Mouse (Mus musculus): ENCODE measurements around the gene Eps15l1. TPM values are rescaled to one million over a fixed set of nuclear protein-coding genes. Genes with fewer than 3 reads are reported as not detected.

The Eps15l1 gene
- polyA plus RNA-seq, 2 experiments: 16.9 to 21.1 TPM

DNA sequence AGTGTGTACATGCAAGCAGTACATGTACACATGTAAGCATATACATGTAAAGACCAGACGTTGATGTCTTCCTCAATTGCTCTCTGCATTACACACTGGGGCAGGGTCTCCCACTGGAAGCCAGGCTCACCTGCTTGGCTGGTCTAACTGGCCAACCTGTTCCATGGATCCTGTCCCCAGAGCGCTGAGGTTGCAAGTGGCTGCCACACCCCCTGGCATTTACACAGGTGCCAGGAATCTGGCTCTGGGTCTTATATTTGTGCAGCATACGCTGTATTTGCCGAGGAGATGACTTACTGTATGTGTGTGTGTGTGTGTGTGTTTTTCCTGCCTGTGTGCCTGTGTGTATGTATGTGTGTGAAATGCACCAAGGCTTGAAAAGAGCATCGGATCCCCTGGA is 114.3 kb downstream of the Eps15l1 start:
- Histone ChIP-seq H3K27me3 (ENCODE audit: control insufficient read depth, insufficient read depth, low read length) (no peaks in the 10 kb centered on the region), H3K9ac (replicated peaks) (no peak overlapping the region), H3K4me3 (ENCODE audit: insufficient read depth in 1 of 2, low read depth in 2 of 2, low read length in 2 of 2) (no peak overlapping the region), H3K36me3 (replicated peaks; ENCODE audit: control insufficient read depth, insufficient read depth, low read depth) (no peaks in the 10 kb centered on the region), H3K4me2 (ENCODE audit: low read depth) (no peak overlapping the region), H3K4me1 (replicated peaks; ENCODE audit: control insufficient read depth in 2 of 2, insufficient read depth in 2 of 2, low read length in 1 of 2) (peaks cover 0 to 4% of the 10 kb centered on the region in 2 experiments; a peak in 1 of 4 replicates), H3K9me3 (ENCODE audit: control insufficient read depth, low read length) (no peaks in the 10 kb centered on the region), H3K27ac (no peak overlapping the region)
- no peak for TF ChIP-seq CTCF (IDR thresholded peaks at IDR 0.05; ENCODE audit: low read depth)
- TF ChIP-seq EP300 (IDR thresholded peaks at IDR 0.05; ENCODE audit: low read depth): no peak
- ATAC-seq (ENCODE audit: insufficient read depth): no peak
- WGBS (ENCODE audit: insufficient replicate concordance): 60% methylated on average over 5 of the region's 5 CpGs
- no peak for DNase-seq (ENCODE audit: low read depth in 3 of 3, low spot score in 3 of 3)

DNA sequence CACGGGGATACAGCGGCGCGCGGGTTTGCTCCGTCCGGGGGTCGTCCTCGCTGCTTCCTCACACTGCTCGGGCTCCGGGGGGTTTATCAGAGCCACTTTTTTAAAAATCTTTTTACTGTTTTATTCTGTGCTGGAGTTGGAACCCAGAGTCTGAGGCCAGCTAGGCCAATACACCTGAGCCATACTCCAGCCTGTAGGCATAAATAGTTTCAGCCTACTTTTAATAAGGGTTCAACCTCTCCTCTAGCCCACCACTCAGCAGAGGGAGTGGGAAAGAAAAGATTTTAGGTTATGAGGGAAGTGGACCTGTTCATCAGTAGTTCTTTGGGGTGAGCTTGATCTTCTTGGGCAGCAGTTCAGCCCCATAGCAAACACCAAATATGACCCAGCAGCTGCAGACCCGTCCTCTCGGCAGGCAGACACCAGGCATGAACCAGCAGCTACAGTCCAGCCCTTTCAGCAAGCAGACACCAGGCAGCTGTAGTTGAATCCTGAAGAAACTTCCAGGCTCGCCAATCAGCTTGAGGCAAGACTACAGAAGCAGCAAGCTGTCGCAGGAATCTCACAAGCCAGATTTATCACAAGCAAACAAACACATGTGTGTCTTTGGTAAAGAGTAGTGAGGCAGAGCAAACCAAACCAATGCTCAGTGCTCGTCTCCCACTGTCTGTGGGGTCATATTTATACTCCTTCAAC is 115.9 kb downstream of the Eps15l1 start, which contains the start of gene Gm10282:
Gene Gm10282 (minus strand): TSS at position 51 of the 696 bp plus-strand sequence.
- H3K4me3 ChIP-seq (ENCODE audit: insufficient read depth in 1 of 2, low read depth in 2 of 2, low read length in 2 of 2): no peak within 1 kb of the TSS
- 67% methylated on average over 15 of the region's 16 CpGs for WGBS (ENCODE audit: insufficient replicate concordance)
- no peak within 1 kb of the TSS for H3K9ac ChIP-seq (replicated peaks)
- ATAC-seq (ENCODE audit: insufficient read depth) (no peak), DNase-seq (ENCODE audit: low read depth in 3 of 3, low spot score in 3 of 3) (no peak)
- no peak for TF ChIP-seq CTCF (IDR thresholded peaks at IDR 0.05; ENCODE audit: low read depth)
- no peak for TF ChIP-seq EP300 (IDR thresholded peaks at IDR 0.05; ENCODE audit: low read depth)
- no peaks in the 10 kb centered on the region for H3K9me3 ChIP-seq (ENCODE audit: control insufficient read depth, low read length)
- no peaks in the 10 kb centered on the region for H3K36me3 ChIP-seq (replicated peaks; ENCODE audit: control insufficient read depth, insufficient read depth, low read depth)
- no peak within 1 kb of the TSS for H3K4me2 ChIP-seq (ENCODE audit: low read depth)
- no peaks in the 10 kb centered on the region for H3K27me3 ChIP-seq (ENCODE audit: control insufficient read depth, insufficient read depth, low read length)
- no peak within 1 kb of the TSS for H3K27ac ChIP-seq
- H3K4me1 ChIP-seq (replicated peaks; ENCODE audit: control insufficient read depth in 2 of 2, insufficient read depth in 2 of 2, low read length in 1 of 2): peaks cover 0 to 4% of the 10 kb centered on the region in 2 experiments; a peak in 1 of 4 replicates

DNA sequence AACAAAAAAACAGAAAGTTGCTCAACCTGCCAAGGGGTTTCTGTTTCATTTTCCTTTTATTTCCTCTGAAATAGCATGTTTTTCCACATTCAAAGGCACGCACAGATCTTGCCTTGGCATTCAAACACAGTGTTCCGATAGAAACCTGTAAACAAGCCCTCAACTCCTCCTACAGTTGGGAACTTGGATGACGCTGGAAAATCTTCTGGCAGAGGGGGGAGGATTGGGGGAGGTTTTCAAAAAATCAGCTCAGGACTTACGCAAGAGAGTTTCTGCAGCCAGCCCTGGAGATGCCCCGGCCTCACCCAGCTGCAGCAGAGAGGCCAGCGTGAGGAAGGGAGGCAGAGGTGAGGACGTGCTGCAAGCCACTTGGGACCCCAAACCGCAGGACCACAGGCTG is 117.6 kb downstream of the Eps15l1 start:
- WGBS (ENCODE audit: insufficient replicate concordance): 23% methylated on average over 8 of the region's 8 CpGs
- Histone ChIP-seq H3K9me3 (ENCODE audit: control insufficient read depth, low read length) (no peaks in the 10 kb centered on the region), H3K4me3 (ENCODE audit: insufficient read depth in 1 of 2, low read depth in 2 of 2, low read length in 2 of 2) (no peak overlapping the region), H3K27ac (no peak overlapping the region), H3K4me1 (replicated peaks; ENCODE audit: control insufficient read depth in 2 of 2, insufficient read depth in 2 of 2, low read length in 1 of 2) (peaks cover 0 to 4% of the 10 kb centered on the region in 2 experiments; a peak in 1 of 4 replicates), H3K4me2 (ENCODE audit: low read depth) (0 out of 2 replicates have a peak overlapping the region, but pooled peaks have one; percentile 20), H3K27me3 (ENCODE audit: control insufficient read depth, insufficient read depth, low read length) (no peaks in the 10 kb centered on the region), H3K36me3 (replicated peaks; ENCODE audit: control insufficient read depth, insufficient read depth, low read depth) (no peaks in the 10 kb centered on the region), H3K9ac (replicated peaks) (no peak overlapping the region)
- no peak for DNase-seq (ENCODE audit: low read depth in 3 of 3, low spot score in 3 of 3)
- ATAC-seq (ENCODE audit: insufficient read depth): no peak
- TF ChIP-seq CTCF (IDR thresholded peaks at IDR 0.05; ENCODE audit: low read depth) (no peak), EP300 (IDR thresholded peaks at IDR 0.05; ENCODE audit: low read depth) (no peak)

DNA sequence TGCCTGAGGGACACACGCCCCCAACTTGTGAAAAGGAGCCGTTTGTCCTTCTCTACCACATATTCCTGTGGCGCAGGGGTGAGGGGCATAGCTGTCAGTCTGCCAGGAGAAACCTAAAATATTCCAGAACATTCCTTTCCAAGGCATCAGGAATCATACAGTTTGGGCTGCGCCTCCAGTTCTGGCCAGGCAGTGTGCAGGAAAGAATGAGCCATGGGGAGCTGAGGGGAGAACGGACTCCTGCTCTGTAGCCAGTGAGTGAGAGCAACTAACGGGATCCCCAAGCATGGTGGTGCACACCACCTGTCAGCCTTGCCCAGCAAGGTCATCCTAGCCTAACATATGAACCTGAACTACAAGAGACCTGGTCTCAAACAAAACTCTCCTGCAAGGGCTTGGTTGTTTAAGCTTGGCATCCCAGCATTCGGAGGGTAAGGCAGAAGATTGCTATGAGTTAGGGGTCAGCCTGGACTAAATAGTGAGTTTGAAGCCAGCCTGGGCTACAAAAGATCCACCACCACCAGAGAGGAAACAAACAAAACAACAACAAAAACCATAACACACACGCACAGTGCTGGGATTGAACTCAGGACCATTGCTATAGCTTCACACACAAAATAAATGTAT is 118.2 kb downstream of the Eps15l1 start:
- Histone ChIP-seq H3K4me2 (ENCODE audit: low read depth) (no peak overlapping the region), H3K9me3 (ENCODE audit: control insufficient read depth, low read length) (no peaks in the 10 kb centered on the region), H3K4me1 (replicated peaks; ENCODE audit: control insufficient read depth in 2 of 2, insufficient read depth in 2 of 2, low read length in 1 of 2) (peaks cover 0 to 4% of the 10 kb centered on the region in 2 experiments; a peak in 1 of 4 replicates), H3K27me3 (ENCODE audit: control insufficient read depth, insufficient read depth, low read length) (no peaks in the 10 kb centered on the region), H3K9ac (replicated peaks) (no peak overlapping the region), H3K27ac (no peak overlapping the region), H3K4me3 (ENCODE audit: insufficient read depth in 1 of 2, low read depth in 2 of 2, low read length in 2 of 2) (no peak overlapping the region), H3K36me3 (replicated peaks; ENCODE audit: control insufficient read depth, insufficient read depth, low read depth) (no peaks in the 10 kb centered on the region)
- TF ChIP-seq CTCF (IDR thresholded peaks at IDR 0.05; ENCODE audit: low read depth) (no peak), EP300 (IDR thresholded peaks at IDR 0.05; ENCODE audit: low read depth) (no peak)
- DNase-seq (ENCODE audit: low read depth in 3 of 3, low spot score in 3 of 3) (no peak), ATAC-seq (ENCODE audit: insufficient read depth) (no peak)
- 52% methylated on average over 8 of the region's 8 CpGs for WGBS (ENCODE audit: insufficient replicate concordance)

DNA sequence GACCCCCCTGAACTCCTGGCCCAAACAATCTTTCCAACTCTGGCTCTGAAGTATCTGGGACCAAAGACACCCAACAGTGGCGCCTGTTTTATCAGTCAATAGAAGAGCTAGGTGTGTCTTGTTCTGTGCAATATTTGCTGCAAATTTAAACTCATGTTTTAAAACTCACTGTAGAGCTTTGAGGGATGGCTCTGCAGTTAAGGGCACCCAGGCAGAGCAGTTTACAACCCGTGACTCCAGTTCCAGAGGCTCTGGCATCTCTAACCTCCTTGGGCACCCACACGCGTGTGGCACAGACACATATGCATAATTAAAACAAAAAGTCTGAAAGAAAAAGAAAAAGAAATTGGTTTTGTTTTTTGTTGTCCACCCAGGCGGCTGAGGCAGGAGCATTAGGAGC is 119.8 kb downstream of the Eps15l1 start:
- H3K4me3 ChIP-seq (ENCODE audit: insufficient read depth in 1 of 2, low read depth in 2 of 2, low read length in 2 of 2): no peak overlapping the region
- H3K36me3 ChIP-seq (replicated peaks; ENCODE audit: control insufficient read depth, insufficient read depth, low read depth): no peaks in the 10 kb centered on the region
- no peak overlapping the region for H3K4me2 ChIP-seq (ENCODE audit: low read depth)
- no peaks in the 10 kb centered on the region for H3K27me3 ChIP-seq (ENCODE audit: control insufficient read depth, insufficient read depth, low read length)
- no peak for ATAC-seq (ENCODE audit: insufficient read depth)
- no peaks in the 10 kb centered on the region for H3K9me3 ChIP-seq (ENCODE audit: control insufficient read depth, low read length)
- H3K9ac ChIP-seq (replicated peaks): no peak overlapping the region
- peaks cover 0 to 4% of the 10 kb centered on the region in 2 experiments; a peak in 1 of 4 replicates for H3K4me1 ChIP-seq (replicated peaks; ENCODE audit: control insufficient read depth in 2 of 2, insufficient read depth in 2 of 2, low read length in 1 of 2)
- TF ChIP-seq EP300 (IDR thresholded peaks at IDR 0.05; ENCODE audit: low read depth): no peak
- no peak for TF ChIP-seq CTCF (IDR thresholded peaks at IDR 0.05; ENCODE audit: low read depth)
- no peak overlapping the region for H3K27ac ChIP-seq
- 65% methylated on average over 5 of the region's 5 CpGs for WGBS (ENCODE audit: insufficient replicate concordance)
- DNase-seq (ENCODE audit: low read depth in 3 of 3, low spot score in 3 of 3): no peak

Measured in liver, embryonic 14.5 days (tissue).